Mouse (Mus musculus): Measurements from ENCODE around the gene Ppp1r14d. TPM values are rescaled to one million over a fixed set of nuclear protein-coding genes. Genes with fewer than 3 reads are reported as not detected.

Ppp1r14d gene
- total RNA-seq, 1 experiment from 2014 or later, result not detected

DNA sequence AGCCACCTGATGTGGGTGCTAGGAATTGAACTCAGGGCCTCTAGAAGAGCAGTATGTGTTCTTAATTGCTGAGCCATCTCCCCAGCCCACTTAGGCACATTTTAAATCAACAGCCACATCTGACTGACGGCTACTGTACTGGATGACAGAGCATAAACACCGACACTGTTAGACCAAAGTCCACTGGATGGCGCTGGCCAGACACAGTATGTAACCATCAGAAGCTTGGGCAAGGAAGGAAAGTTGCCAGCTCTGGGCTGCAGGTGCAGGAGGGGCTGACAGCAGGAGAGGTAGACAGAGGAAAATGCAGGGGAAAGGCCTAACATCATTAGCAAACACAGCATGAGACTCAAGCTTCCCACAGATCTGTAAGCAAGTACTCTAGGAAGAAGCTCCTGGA is 52.9 kb downstream of the Ppp1r14d start:
- no peak for ATAC-seq (ENCODE audit: extremely low read depth, insufficient number of reproducible peaks, low FRiP score, poor library complexity, severe bottlenecking)

DNA sequence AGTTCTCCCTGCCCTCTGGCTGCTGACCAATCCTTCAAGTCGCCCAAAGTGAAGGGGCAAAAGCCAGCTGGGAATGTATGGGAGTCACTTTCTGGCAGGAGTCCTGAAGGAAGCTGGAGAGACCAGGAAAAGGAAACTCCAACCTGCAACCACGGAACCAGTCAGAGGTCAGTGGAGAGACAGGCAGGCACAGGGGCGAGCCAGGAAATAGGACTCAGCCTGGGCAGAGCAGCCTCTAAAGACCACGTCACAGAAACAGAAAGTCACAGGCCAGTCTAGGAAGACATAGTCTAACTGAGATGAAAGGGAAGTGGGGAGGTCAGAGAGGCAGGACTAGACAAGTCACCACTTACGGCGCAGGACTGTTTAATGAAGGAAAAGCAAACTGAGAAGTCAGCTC is 54.1 kb downstream of the Ppp1r14d start:
- ATAC-seq (ENCODE audit: extremely low read depth, insufficient number of reproducible peaks, low FRiP score, poor library complexity, severe bottlenecking), result no peak

GRCm38 (mm10) chr2:119174866-119175265 is 54.8 kb downstream of the Ppp1r14d start:
- ATAC-seq (ENCODE audit: extremely low read depth, insufficient number of reproducible peaks, low FRiP score, poor library complexity, severe bottlenecking), result no peak

- peak; percentile 13; the same call in 1 of the 2 replicates for ATAC-seq (ENCODE audit: extremely low read depth, insufficient number of reproducible peaks, low FRiP score, poor library complexity, severe bottlenecking)
Measured at GRCm38 (mm10) chr2:119173991-119174651, 55.6 kb downstream of the Ppp1r14d start, which contains the start of gene Gm14137. Gene Gm14137 (plus strand): TSS chr2:119174509.

DNA sequence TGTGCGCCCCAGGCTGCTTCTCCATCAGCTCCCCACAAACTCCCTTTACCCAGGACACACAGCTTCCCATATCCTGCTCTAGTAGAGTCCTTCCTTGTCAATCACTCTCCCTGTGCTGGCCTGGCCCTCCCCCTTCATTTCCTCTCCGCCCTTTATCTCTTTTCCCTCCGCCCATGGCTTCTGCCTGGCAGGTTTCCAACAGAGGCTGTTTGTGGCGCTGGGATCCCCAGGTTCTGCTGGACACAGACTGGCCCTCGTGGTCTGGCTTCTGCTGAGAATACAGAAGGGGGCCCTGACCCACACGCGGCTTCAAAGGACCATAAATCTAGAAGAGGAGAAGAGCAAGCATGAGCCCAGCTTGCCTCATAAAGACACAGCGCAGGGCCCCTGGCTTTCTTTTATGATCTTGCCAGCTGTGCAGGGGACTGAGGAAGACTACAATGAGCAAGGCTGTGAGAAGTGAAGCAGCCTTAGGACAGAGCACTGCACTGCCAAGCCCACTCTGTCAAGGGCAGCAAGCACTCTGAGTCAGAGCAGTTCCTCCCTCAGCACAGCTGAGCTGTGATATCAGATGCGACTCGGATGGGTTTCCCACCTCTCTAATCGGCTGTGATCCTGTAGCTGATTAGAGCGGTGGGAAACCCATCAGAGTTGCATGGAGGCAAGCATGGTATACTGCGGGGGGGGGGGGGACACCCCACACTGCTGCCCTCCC is 56.7 kb downstream of the Ppp1r14d start:
- ATAC-seq (ENCODE audit: extremely low read depth, insufficient number of reproducible peaks, low FRiP score, poor library complexity, severe bottlenecking), result no peak

DNA sequence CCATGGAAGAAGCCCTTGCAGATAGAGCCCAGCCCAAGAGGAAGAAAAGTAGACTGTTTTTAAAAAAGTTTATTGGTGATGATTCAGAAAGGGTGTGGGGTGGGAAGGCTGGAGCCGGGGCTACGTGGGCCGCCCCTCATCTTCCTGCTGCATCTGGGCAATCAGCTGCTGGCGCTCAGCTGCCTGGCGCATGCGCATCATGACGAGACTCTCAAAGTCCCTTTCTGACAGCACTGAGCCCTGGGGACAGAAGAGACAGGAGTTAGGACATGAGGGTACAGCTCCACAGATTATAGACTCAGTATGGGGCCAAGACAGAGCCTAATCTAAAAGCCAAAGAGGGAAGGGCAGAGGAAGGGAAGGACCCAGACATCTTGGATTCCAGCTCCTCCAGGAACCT is 57.3 kb downstream of the Ppp1r14d start:
- no peak for ATAC-seq (ENCODE audit: extremely low read depth, insufficient number of reproducible peaks, low FRiP score, poor library complexity, severe bottlenecking)

DNA sequence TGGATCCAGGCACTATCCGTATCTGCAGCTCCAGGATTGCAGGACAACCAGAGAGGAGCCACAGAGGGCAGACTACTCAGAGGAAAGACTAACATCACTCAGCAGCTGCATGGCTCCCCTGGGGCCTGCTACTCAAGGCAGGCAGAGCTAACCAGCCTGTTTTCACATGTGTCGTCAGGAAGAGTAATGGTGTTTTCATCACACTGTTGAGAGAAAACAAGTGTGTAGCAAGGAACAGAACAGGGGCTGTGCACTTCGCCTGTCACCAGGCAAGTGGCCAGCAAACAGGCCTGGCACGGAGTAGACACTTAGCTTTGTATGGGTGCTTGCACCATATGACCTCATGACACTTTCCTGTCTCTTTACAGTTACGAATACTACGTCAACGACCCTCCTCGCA is 58.1 kb downstream of the Ppp1r14d start:
- no peak for ATAC-seq (ENCODE audit: extremely low read depth, insufficient number of reproducible peaks, low FRiP score, poor library complexity, severe bottlenecking)

- no peak for ATAC-seq (ENCODE audit: extremely low read depth, insufficient number of reproducible peaks, low FRiP score, poor library complexity, severe bottlenecking)
Measured at GRCm38 (mm10) chr2:119170282-119170681, 59.4 kb downstream of the Ppp1r14d start.

Other genes starting within 250 kb of the Ppp1r14d start
- 9.0 and 10.9 TPM in 2 replicates for gene Ccdc32, start 200.5 kb downstream of the Ppp1r14d start, total RNA-seq (2017)
- gene Rpusd2, start 195.1 kb downstream of the Ppp1r14d start, total RNA-seq (2017), result 5.9 and 7.4 TPM in 2 replicates
- gene Knl1, start 182.8 kb downstream of the Ppp1r14d start, total RNA-seq (2017), result 4.3 and 4.7 TPM in 2 replicates
- gene Rad51, start 117.1 kb downstream of the Ppp1r14d start, total RNA-seq (2017), result 1.4 and 4.2 TPM in 2 replicates
- gene Rmdn3, start 72.9 kb downstream of the Ppp1r14d start, total RNA-seq (2017), result 19.0 and 21.6 TPM in 2 replicates
- 0.70 TPM in 1 of 2 replicates, not detected in the other for gene Gchfr, start 62.1 kb downstream of the Ppp1r14d start, total RNA-seq (2017)
- 0.98 and 1.0 TPM in 2 replicates for gene Gm14137, start 55.4 kb downstream of the Ppp1r14d start, total RNA-seq (2017)
- 41.5 and 46.1 TPM in 2 replicates for gene Zfyve19, start 21.3 kb downstream of the Ppp1r14d start, total RNA-seq (2017)
- gene Dnajc17, start 21.1 kb downstream of the Ppp1r14d start, total RNA-seq (2017), result 33.6 and 37.8 TPM in 2 replicates
- gene Spint1, start 7.5 kb upstream of the Ppp1r14d start, total RNA-seq (2017), result not detected in 2 replicates
- 2.7 and 3.1 TPM in 2 replicates for gene Rhov, start 41.4 kb upstream of the Ppp1r14d start, total RNA-seq (2017)
- 21.4 and 21.6 TPM in 2 replicates for gene Vps18, start 58.8 kb upstream of the Ppp1r14d start, total RNA-seq (2017)
- not detected in 2 replicates for gene Dll4, start 95.9 kb upstream of the Ppp1r14d start, total RNA-seq (2017)
- 18.5 and 18.9 TPM in 2 replicates for gene Chac1, start 121.3 kb upstream of the Ppp1r14d start, total RNA-seq (2017)
- gene Ino80, start 247.8 kb upstream of the Ppp1r14d start, total RNA-seq (2017), result 30.2 and 33.1 TPM in 2 replicates